Mouse (Mus musculus): ENCODE measurements around the gene Rrp1b. TPM values are rescaled to one million over a fixed set of nuclear protein-coding genes. Genes with fewer than 3 reads are reported as not detected.

Gene Rrp1b
- total and polyA plus RNA-seq, 3 experiments: 78.6 to 84.1 TPM; not detected in 1

DNA sequence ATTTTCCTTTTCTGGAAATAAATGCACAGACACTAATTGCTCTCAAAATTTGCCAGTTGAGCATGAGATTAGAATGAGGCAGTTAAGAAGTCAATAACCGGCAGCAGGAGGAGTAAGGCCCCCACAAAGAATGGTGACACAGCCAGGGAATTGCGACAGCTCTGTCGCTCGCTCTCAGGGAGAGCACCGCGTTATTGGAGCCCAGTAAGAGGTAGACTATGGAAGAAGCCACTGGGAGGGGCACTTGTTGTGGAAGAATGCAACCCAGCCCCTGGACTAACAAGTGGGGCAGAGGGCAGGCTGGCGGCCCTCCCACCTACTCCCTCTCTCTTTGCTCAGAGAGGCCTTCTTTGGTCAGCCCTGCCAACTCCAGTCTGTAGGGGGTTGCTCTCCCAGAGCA lies 4.2 kb upstream of the Rrp1b start:
- peaks cover 0 to 3% of the 10 kb centered on the region in 2 experiments; a peak in 1 of 4 replicates for H3K36me3 ChIP-seq (ENCODE audit: control insufficient read depth in 1 of 2, insufficient read depth in 2 of 2, low read length in 2 of 2)
- no peak for DNase-seq (ENCODE audit: low read depth, low spot score)
- H3K9me3 ChIP-seq (replicated peaks; ENCODE audit: insufficient read depth, low read length): no peaks in the 10 kb centered on the region
- no peak overlapping the region for H3K9ac ChIP-seq (ENCODE audit: control insufficient read depth, low read depth, low read length, poor library complexity, severe bottlenecking)
- no peak overlapping the region for H3K4me3 ChIP-seq (ENCODE audit: control insufficient read depth in 1 of 2, insufficient read depth in 1 of 2, low read depth in 2 of 2, low read length in 2 of 2)
- peaks cover 0 to 4% of the 10 kb centered on the region in 2 experiments; a peak in 2 of 4 replicates for H3K27me3 ChIP-seq (ENCODE audit: control insufficient read depth in 1 of 2, insufficient read depth in 2 of 2, low read length in 2 of 2)
- H3K27ac ChIP-seq (ENCODE audit: control insufficient read depth, low read depth, low read length): no peak overlapping the region
- H3K4me1 ChIP-seq (ENCODE audit: control insufficient read depth in 1 of 2, insufficient read depth in 2 of 2, low read length in 2 of 2): peaks cover 0 to 7% of the 10 kb centered on the region in 2 experiments; a peak in 2 of 4 replicates
- peaks cover 8% of the 10 kb centered on the region for H3K79me2 ChIP-seq (ENCODE audit: control insufficient read depth, insufficient read depth, low read length, poor library complexity)
- TF ChIP-seq ZKSCAN1 (IDR thresholded peaks at IDR 0.05; ENCODE audit: low read depth, low read length) (no peak), RCOR1 (IDR thresholded peaks at IDR 0.05; ENCODE audit: low read depth, low read length) (no peak)

GRCm38 (mm10) chr17:32034322-32034721 lies 1.6 kb upstream of the Rrp1b start:
- H3K9me3 ChIP-seq (replicated peaks; ENCODE audit: insufficient read depth, low read length): no peaks in the 10 kb centered on the region
- peaks cover 35% of the 10 kb centered on the region for H3K79me2 ChIP-seq (ENCODE audit: control insufficient read depth, insufficient read depth, low read length, poor library complexity)
- no peak overlapping the region for H3K4me3 ChIP-seq (ENCODE audit: control insufficient read depth in 1 of 2, insufficient read depth in 1 of 2, low read depth in 2 of 2, low read length in 2 of 2)
- DNase-seq (ENCODE audit: low read depth, low spot score): no peak
- TF ChIP-seq MEF2A (IDR thresholded peaks at IDR 0.05; ENCODE audit: extremely low read depth, insufficient replicate concordance, low read depth, low read length, poor library complexity, severe bottlenecking) (no peak), MAX (IDR thresholded peaks at IDR 0.05; ENCODE audit: low read length) (no peak), ZNF384 (IDR thresholded peaks at IDR 0.05; ENCODE audit: low read depth, low read length) (no peak), JUND (IDR thresholded peaks at IDR 0.05; ENCODE audit: low read depth, low read length) (no peak), RAD21 (IDR thresholded peaks at IDR 0.05; ENCODE audit: low read depth, low read length) (no peak), CTCF (IDR thresholded peaks at IDR 0.05 in 2 of 3, conservative IDR thresholded peaks at IDR 0.05 in 1 of 3; ENCODE audit: control insufficient read depth in 1 of 3, insufficient read depth in 1 of 3, low read depth in 2 of 3, low read length in 3 of 3, poor library complexity in 1 of 3, severe bottlenecking in 1 of 3) (no peak), TAL1 (IDR thresholded peaks at IDR 0.05; ENCODE audit: low read length) (no peak), E2F4 (IDR thresholded peaks at IDR 0.05; ENCODE audit: borderline replicate concordance, low read depth, low read length) (no peak), POLR2AphosphoS2 (IDR thresholded peaks at IDR 0.05; ENCODE audit: low read length) (no peak), USF1 (IDR thresholded peaks at IDR 0.05; ENCODE audit: low read depth, low read length) (no peak), SMC3 (IDR thresholded peaks at IDR 0.05; ENCODE audit: low read depth, low read length) (no peak), MAFK (IDR thresholded peaks at IDR 0.05; ENCODE audit: borderline replicate concordance, low read depth, low read length) (no peak), CHD2 (IDR thresholded peaks at IDR 0.05; ENCODE audit: low read length) (no peak), MXI1 (IDR thresholded peaks at IDR 0.05; ENCODE audit: low read depth, low read length) (no peak), CHD1 (IDR thresholded peaks at IDR 0.05; ENCODE audit: low read depth, low read length) (no peak), UBTF (IDR thresholded peaks at IDR 0.05; ENCODE audit: borderline replicate concordance, insufficient read depth, low read depth, low read length) (no peak), POLR2AphosphoS5 (IDR thresholded peaks at IDR 0.05; ENCODE audit: borderline replicate concordance, low read depth, low read length) (no peak)
- peaks cover 2 to 22% of the 10 kb centered on the region in 2 experiments; a peak in 3 of 4 replicates for H3K4me1 ChIP-seq (ENCODE audit: control insufficient read depth in 1 of 2, insufficient read depth in 2 of 2, low read length in 2 of 2)
- peaks cover 0 to 4% of the 10 kb centered on the region in 2 experiments; a peak in 2 of 4 replicates for H3K27me3 ChIP-seq (ENCODE audit: control insufficient read depth in 1 of 2, insufficient read depth in 2 of 2, low read length in 2 of 2)
- H3K36me3 ChIP-seq (ENCODE audit: control insufficient read depth in 1 of 2, insufficient read depth in 2 of 2, low read length in 2 of 2): peaks cover 0 to 19% of the 10 kb centered on the region in 2 experiments; a peak in 3 of 4 replicates
- H3K9ac ChIP-seq (ENCODE audit: control insufficient read depth, low read depth, low read length, poor library complexity, severe bottlenecking): no peak overlapping the region
- H3K27ac ChIP-seq (ENCODE audit: control insufficient read depth, low read depth, low read length): no peak overlapping the region
